Mouse (Mus musculus): ENCODE results near the gene Kif1c. TPM values are rescaled to one million over a fixed set of nuclear protein-coding genes. Genes with fewer than 3 reads are reported as not detected.

The Kif1c gene
- polyA plus RNA-seq (2015; fragmentation: Nextera tagmentation; extraction: Ambion mirVana): 3.4 and 3.6 TPM in 2 replicates

- no peaks in the 10 kb centered on the region for H3K27me3 ChIP-seq
- ATAC-seq (ENCODE audit: low FRiP score, low read depth): peak; percentile 94
- no peaks in the 10 kb centered on the region for H3K9me3 ChIP-seq
- peak within 1 kb of the TSS; percentile 85 for H3K4me3 ChIP-seq
- H3K4me2 ChIP-seq (replicated peaks): peak within 1 kb of the TSS; percentile 83
- 2% methylated on average over 60 of the region's 69 CpGs for WGBS
- H3K27ac ChIP-seq: peak within 1 kb of the TSS; percentile 93
- H3K4me1 ChIP-seq: peaks cover 27% of the 10 kb centered on the region
- peaks cover 25% of the 10 kb centered on the region for H3K36me3 ChIP-seq
- H3K9ac ChIP-seq: peak within 1 kb of the TSS; percentile 93
Measured at GRCm38 (mm10) chr11:70699722-70700556, at the start of gene Kif1c, which contains the start of gene Inca1. Gene Kif1c (plus strand): TSS chr11:70700548. Gene Inca1 (minus strand): TSS chr11:70700155.

GRCm38 (mm10) chr11:70651391-70651790 lies 49.0 kb upstream of the Kif1c start:
- Histone ChIP-seq H3K4me1 (peaks cover 56% of the 10 kb centered on the region), H3K9ac (peak overlapping the region; percentile 14; the same call in 1 of the 2 replicates), H3K27ac (no peak overlapping the region), H3K4me3 (peak overlapping the region; percentile 100), H3K36me3 (peaks cover 50% of the 10 kb centered on the region), H3K4me2 (replicated peaks) (peak overlapping the region; percentile 97), H3K27me3 (no peaks in the 10 kb centered on the region), H3K9me3 (no peaks in the 10 kb centered on the region)
- 76% methylated on average over 2 of the region's 2 CpGs for WGBS
- ATAC-seq (ENCODE audit: low FRiP score, low read depth): no peak

DNA sequence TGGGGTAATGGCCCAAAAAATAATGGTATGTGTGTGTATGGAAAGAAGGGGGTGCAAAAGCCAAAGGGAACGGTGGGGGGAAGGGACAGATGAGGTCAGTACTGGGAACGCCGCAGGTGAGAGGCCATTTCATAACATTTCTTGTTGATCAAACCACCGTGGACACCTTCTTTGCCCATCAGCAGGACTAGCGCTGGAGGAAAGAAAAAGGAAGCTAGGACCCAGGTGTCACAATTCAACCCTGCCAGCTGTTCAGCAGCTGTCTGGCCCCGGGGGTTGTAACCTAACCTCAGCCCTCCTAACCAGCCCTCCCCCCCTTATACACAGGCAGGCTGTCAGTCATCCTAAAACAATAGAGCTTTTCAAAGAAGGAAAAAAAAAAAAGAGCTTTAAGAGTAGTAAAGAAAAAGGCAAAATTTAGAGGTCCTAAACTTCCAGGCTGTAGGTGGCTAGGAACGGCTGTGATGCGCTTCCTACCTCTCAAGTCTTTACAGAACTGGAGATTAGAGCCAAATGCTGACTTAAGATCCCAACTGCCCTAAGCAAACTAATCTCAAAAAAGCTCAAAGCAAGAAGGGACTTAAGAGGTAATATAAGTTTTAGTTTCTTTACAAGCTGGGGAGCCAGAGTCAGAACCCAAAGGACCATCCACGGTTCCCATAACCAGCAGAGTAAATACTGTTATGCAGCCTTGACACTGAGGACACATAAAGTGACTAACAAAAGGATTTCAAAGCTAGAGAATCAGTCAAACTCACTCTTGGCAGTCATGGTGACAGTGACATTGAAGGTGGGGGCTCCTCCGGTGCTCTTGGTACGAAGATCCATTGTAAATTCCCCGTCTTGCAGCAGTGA lies 48.1 kb upstream of the Kif1c start:
- ATAC-seq (ENCODE audit: low FRiP score, low read depth): no peak
- Histone ChIP-seq H3K4me2 (replicated peaks) (peak overlapping the region; percentile 97), H3K27me3 (no peaks in the 10 kb centered on the region), H3K9me3 (no peaks in the 10 kb centered on the region), H3K4me3 (peak overlapping the region; percentile 100), H3K9ac (peak overlapping the region; percentile 99), H3K27ac (peak overlapping the region; percentile 98), H3K4me1 (peaks cover 64% of the 10 kb centered on the region), H3K36me3 (peaks cover 50% of the 10 kb centered on the region)
- 46% methylated on average over 12 of the region's 12 CpGs for whole genome bisulfite sequencing

DNA sequence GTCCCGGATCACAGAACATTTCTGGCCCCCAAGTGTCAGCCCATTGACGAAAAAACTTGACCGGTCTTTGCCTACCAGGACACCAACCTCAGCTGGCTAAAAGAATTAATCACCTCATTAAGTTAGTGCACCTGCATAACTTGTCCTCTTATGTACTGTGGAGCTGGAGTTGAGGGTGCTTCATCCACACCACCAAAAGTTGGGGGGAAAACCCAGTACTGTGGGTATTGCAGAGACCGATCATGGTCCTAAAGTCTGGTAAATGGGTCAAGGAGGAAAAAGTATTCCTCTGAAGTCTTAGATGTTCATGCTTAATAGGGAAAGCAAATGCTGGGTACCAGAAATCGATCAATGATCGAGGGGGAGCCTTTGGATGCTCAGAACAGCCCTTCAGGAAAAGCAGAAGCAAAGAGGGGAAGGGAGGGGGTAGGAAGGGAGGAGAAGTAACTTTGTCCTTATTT lies 47.4 kb upstream of the Kif1c start:
- Histone ChIP-seq H3K9ac (peak overlapping the region; percentile 99), H3K9me3 (no peaks in the 10 kb centered on the region), H3K4me1 (peaks cover 70% of the 10 kb centered on the region), H3K27ac (peak overlapping the region; percentile 98), H3K4me2 (replicated peaks) (peak overlapping the region; percentile 97), H3K4me3 (peak overlapping the region; percentile 100), H3K27me3 (no peaks in the 10 kb centered on the region), H3K36me3 (peaks cover 50% of the 10 kb centered on the region)
- no peak for ATAC-seq (ENCODE audit: low FRiP score, low read depth)
- 43% methylated on average over 6 of the region's 6 CpGs for WGBS

DNA sequence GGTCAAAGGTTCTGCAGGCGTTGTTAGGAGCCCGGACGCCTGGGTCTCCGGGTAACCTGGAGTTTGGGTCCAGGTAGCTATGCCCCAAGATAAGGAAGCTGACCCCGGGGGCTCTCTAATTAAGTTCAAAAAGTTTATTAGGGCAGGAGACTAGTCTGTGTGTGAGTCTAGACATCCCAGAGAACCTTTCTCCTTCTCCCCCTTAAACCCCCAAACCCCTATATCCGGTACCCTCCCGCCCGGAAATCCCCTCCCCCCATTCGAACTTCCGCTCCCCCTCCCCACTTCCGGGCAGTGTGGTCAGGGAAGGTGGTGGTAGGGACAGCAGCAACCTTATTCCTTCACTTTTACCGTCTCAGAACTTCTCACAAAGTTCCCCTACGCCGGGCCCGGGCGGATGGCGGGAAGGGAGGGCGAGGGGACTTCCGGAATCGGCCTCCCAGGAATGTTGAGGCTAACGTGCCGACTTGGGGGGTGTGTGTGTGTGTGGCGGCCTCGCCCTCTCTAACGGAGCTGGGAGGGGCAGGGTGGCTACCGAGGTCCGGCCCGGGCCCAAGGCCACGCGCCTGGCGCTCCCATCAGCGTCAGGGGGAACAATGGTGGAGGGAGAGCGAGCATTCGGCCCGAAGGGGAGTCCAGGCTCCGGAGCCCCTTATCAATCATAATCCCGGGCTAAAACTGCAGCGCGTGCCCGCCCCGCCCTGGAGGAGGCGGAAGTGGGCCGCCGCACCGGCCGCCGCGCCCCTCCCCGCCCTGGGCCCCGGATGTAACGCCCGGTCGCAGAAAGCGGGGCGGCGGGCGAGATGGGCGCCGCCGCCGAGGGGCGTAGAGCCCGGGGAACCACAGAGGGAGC lies 46.8 kb upstream of the Kif1c start:
- under 1% methylated on average over 63 of the region's 63 CpGs for WGBS
- H3K9me3 ChIP-seq: no peaks in the 10 kb centered on the region
- peak overlapping the region; percentile 100 for H3K4me3 ChIP-seq
- peak overlapping the region; percentile 97 for H3K4me2 ChIP-seq (replicated peaks)
- H3K4me1 ChIP-seq: peaks cover 70% of the 10 kb centered on the region
- peak overlapping the region; percentile 98 for H3K27ac ChIP-seq
- peak; percentile 42; the same call in 1 of the 2 replicates for ATAC-seq (ENCODE audit: low FRiP score, low read depth)
- no peaks in the 10 kb centered on the region for H3K27me3 ChIP-seq
- H3K36me3 ChIP-seq: peaks cover 46% of the 10 kb centered on the region
- H3K9ac ChIP-seq: peak overlapping the region; percentile 99

- peak; percentile 22 for ATAC-seq (ENCODE audit: low FRiP score, low read depth)
- Histone ChIP-seq H3K27me3 (no peaks in the 10 kb centered on the region), H3K36me3 (peaks cover 38% of the 10 kb centered on the region), H3K4me1 (peaks cover 67% of the 10 kb centered on the region), H3K9ac (peak within 1 kb of the TSS; percentile 99), H3K27ac (peak within 1 kb of the TSS; percentile 98), H3K4me2 (replicated peaks) (peak within 1 kb of the TSS; percentile 97), H3K4me3 (peak within 1 kb of the TSS; percentile 100), H3K9me3 (no peaks in the 10 kb centered on the region)
- WGBS: under 1% methylated on average over 44 of the region's 61 CpGs
Measured at GRCm38 (mm10) chr11:70654198-70654922, 46.0 kb upstream of the Kif1c start, which contains the start of gene Pfn1. Gene Pfn1 (minus strand): TSS chr11:70654644.

DNA sequence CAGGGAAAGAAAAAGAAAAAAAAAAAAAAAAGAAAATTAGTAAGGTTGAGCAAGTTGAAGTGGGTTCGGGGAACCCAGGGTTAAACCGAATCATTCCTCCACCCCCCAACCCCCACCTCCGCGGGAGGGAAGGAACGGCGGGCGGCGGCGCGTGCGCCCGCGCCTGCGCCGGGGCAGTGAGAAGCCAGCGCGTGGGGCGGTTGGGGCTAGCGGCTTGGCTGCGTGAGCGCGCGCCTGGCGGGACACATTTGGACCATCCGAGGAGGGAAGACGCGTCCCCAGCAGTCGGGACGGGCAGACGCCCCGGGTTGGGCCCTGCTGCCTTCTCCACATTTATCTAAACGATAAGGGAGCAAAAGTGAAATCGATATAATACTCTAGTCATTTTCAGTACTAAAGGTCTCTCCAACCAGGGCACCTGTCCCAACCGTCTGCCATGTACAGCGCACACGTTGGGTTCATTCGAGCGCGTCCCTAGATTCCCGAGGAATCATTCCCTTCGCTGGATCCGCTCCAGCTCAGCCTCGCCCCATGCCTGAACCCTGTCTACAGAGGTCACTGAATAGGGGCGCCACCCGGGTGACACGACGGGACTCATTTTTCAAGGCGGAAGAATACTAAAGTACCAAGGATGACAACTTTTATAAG lies 45.3 kb upstream of the Kif1c start:
- Histone ChIP-seq H3K4me1 (peaks cover 61% of the 10 kb centered on the region), H3K36me3 (peaks cover 31% of the 10 kb centered on the region), H3K27me3 (no peaks in the 10 kb centered on the region), H3K4me2 (replicated peaks) (peak overlapping the region; percentile 97), H3K9me3 (no peaks in the 10 kb centered on the region), H3K4me3 (peak overlapping the region; percentile 100), H3K27ac (peak overlapping the region; percentile 98), H3K9ac (peak overlapping the region; percentile 99)
- under 1% methylated on average over 34 of the region's 48 CpGs for WGBS
- ATAC-seq (ENCODE audit: low FRiP score, low read depth): peak; percentile 51

GRCm38 (mm10) chr11:70655571-70656455 lies 44.5 kb upstream of the Kif1c start:
- Histone ChIP-seq H3K4me1 (peaks cover 56% of the 10 kb centered on the region), H3K36me3 (peaks cover 28% of the 10 kb centered on the region), H3K27ac (peak overlapping the region; percentile 98), H3K9ac (peak overlapping the region; percentile 99), H3K9me3 (no peaks in the 10 kb centered on the region), H3K27me3 (no peaks in the 10 kb centered on the region), H3K4me2 (replicated peaks) (peak overlapping the region; percentile 97), H3K4me3 (peak overlapping the region; percentile 100)
- ATAC-seq (ENCODE audit: low FRiP score, low read depth): 0 out of 2 replicates have a peak, but pooled peaks have one; percentile 11
- under 1% methylated on average over 61 of the region's 61 CpGs for WGBS

DNA sequence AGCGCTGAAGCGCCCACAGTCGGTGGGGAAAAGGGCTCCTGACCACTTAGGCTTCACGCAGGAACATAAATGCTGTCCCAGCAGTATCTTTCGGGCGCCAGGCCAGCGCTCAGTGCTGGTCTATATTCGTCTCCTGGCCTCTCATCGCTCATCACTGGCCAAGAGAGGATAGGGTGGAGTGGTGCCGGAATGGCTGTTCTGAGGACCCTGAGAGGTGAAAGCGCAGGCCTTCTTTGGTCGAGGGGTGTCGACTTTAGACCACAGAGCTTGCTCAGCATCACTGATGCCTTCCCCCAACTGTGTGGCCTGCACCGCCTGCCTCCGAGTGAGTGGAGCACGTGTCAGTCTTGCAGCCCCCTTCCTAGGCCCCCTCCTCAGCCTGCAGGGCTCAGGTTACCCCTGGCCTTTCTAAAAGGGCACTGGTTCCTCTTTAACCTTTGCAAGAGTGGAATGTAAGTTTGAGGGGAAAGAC lies 43.9 kb upstream of the Kif1c start:
- Histone ChIP-seq H3K36me3 (peaks cover 28% of the 10 kb centered on the region), H3K27me3 (no peaks in the 10 kb centered on the region), H3K27ac (peak overlapping the region; percentile 98), H3K4me2 (replicated peaks) (peak overlapping the region; percentile 97), H3K9me3 (no peaks in the 10 kb centered on the region), H3K4me3 (peak overlapping the region; percentile 100), H3K4me1 (peaks cover 49% of the 10 kb centered on the region), H3K9ac (peak overlapping the region; percentile 99)
- 4% methylated on average over 16 of the region's 16 CpGs for WGBS
- peak; percentile 48 for ATAC-seq (ENCODE audit: low FRiP score, low read depth)

All from limb, embryonic 13.5 days (tissue).